Mouse (Mus musculus) myocyte (in vitro differentiated cells): ENCODE data around the gene Sqstm1. TPM values are rescaled to one million over a fixed set of nuclear protein-coding genes. Genes with fewer than 3 reads are reported as not detected.
A peak's percentile ranks its signal among the peaks of the same experiment; 100 is the strongest.

ENCODE experiments used
- H3K27me3 ChIP-seq: one replicate; pipeline ENCODE4 v1.6.1; 2011; ENCODE audit not compliant: control insufficient read depth, insufficient read depth, insufficient read length
- H3K36me3 ChIP-seq: one replicate; pipeline ENCODE4 v1.6.1; 2011; ENCODE audit not compliant: control insufficient read depth, insufficient read depth
- H3K4me2 ChIP-seq: one replicate; pipeline ENCODE4 v1.6.1; 2011; ENCODE audit warnings: low read depth, control low read depth
- H3K4me3 ChIP-seq: one replicate; pipeline ENCODE4 v1.5.1; 2011; ENCODE audit warnings: mild to moderate bottlenecking, control low read depth, moderate library complexity
- H3K79me2 ChIP-seq: one replicate; pipeline ENCODE4 v1.6.1; 2011; ENCODE audit not compliant: control insufficient read depth, insufficient read depth
- H3ac ChIP-seq: one replicate; pipeline ENCODE4 v1.6.1; 2011; ENCODE audit not compliant: control insufficient read depth, insufficient read length
- CEBPB ChIP-seq: IDR thresholded peaks from 2 replicates; pipeline ENCODE4 v1.6.1; 2011; ENCODE audit warnings: mild to moderate bottlenecking, moderate library complexity; ENCODE audit not compliant: poor library complexity, insufficient read depth, severe bottlenecking
- E2F4 ChIP-seq: IDR thresholded peaks from one replicate; pipeline ENCODE4 v1.6.1; 2011; ENCODE audit warnings: mild to moderate bottlenecking, control low read depth, moderate library complexity; ENCODE audit not compliant: insufficient read depth
- MAX ChIP-seq: IDR thresholded peaks from one replicate; pipeline ENCODE4 v1.6.1; 2011; ENCODE audit warnings: low read depth, mild to moderate bottlenecking, control low read depth
- MYOD1 ChIP-seq, 3 experiments: IDR thresholded peaks; one replicate each; pipeline ENCODE4 v1.6.1; 2011; ENCODE audit warnings: control low read depth in 2 of 3, low read depth in 2 of 3, mild to moderate bottlenecking in 2 of 3, moderate library complexity in 1 of 3; ENCODE audit not compliant: insufficient read length in 2 of 3, control insufficient read depth in 1 of 3
- MYOG ChIP-seq, 3 experiments: IDR thresholded peaks; one replicate each; pipeline ENCODE4 v1.6.1; 2011; ENCODE audit warnings: control low read depth in 2 of 3, low read depth in 2 of 3, mild to moderate bottlenecking in 2 of 3; ENCODE audit not compliant: insufficient read length in 2 of 3, control insufficient read depth in 1 of 3, insufficient read depth in 1 of 3
- POLR2A ChIP-seq: IDR thresholded peaks from one replicate; pipeline ENCODE4 v1.6.1; 2011; ENCODE audit warnings: low read depth, mild to moderate bottlenecking, control low read depth, moderate library complexity; ENCODE audit not compliant: insufficient read length
- POLR2AphosphoS2 ChIP-seq: IDR thresholded peaks from one replicate; pipeline ENCODE4 v1.6.1; 2011; ENCODE audit warnings: low read depth, control low read depth; ENCODE audit not compliant: insufficient read length
- REST ChIP-seq: IDR thresholded peaks from one replicate; pipeline ENCODE4 v1.6.1; 2011; ENCODE audit warnings: mild to moderate bottlenecking, control low read depth, moderate library complexity; ENCODE audit not compliant: insufficient read depth, insufficient read length
- SRF ChIP-seq: IDR thresholded peaks from one replicate; pipeline ENCODE4 v1.6.1; 2011; ENCODE audit warnings: low read depth; ENCODE audit not compliant: control insufficient read depth, insufficient read length
- TCF12 ChIP-seq: IDR thresholded peaks from one replicate; pipeline ENCODE4 v1.6.1; 2011; ENCODE audit warnings: mild to moderate bottlenecking, control low read depth; ENCODE audit not compliant: poor library complexity, insufficient read depth, severe bottlenecking
- TCF3 ChIP-seq: IDR thresholded peaks from one replicate; pipeline ENCODE4 v1.6.1; 2011; ENCODE audit warnings: low read depth, control low read depth; ENCODE audit not compliant: insufficient read length
- USF1 ChIP-seq: IDR thresholded peaks from one replicate; pipeline ENCODE4 v1.6.1; 2011; ENCODE audit warnings: low read depth, mild to moderate bottlenecking, control low read depth, moderate library complexity
- polyA plus RNA-seq: library from polyadenylated mRNA; unstranded; fragments of >200 nt; fragmentation: generic; extraction: Trizol; gene quantifications from one replicate; pipeline ENCODE4 v1.2.1, GENCODE M21; 2012; ENCODE audit warnings: missing spikeins

The Sqstm1 gene
- polyA plus RNA-seq, 1 experiment, result 873 TPM

- TF ChIP-seq REST, result no peak
- no peak for TF ChIP-seq E2F4
- no peak for TF ChIP-seq USF1
- TF ChIP-seq SRF, result no peak
- TF ChIP-seq MYOD1 (IDR thresholded peaks at IDR 0.05; ENCODE audit: control insufficient read depth in 1 of 3, insufficient read length in 2 of 3, low read depth in 2 of 3), result no peak
- TF ChIP-seq MYOG (IDR thresholded peaks at IDR 0.05; ENCODE audit: control insufficient read depth in 1 of 3, insufficient read depth in 1 of 3, insufficient read length in 2 of 3, low read depth in 2 of 3), result no peak
- TF ChIP-seq TCF3, result no peak
- TF ChIP-seq POLR2AphosphoS2, result no peak
- no peak for TF ChIP-seq CEBPB
- TF ChIP-seq TCF12, result no peak
- TF ChIP-seq POLR2A, result no peak
- no peak for TF ChIP-seq MAX
- Histone ChIP-seq H3K36me3 (peaks cover 13% of the 10 kb centered on the region), H3K4me2 (peak overlapping the region; percentile 52), H3K4me3 (no peak overlapping the region), H3K27me3 (no peaks in the 10 kb centered on the region), H3K79me2 (no peaks in the 10 kb centered on the region), H3ac (peak overlapping the region; percentile 6)
These were observed 26.6 kb upstream of the Sqstm1 start for GRCm38 (mm10) chr11:50236937-50237835.

GRCm38 (mm10) chr11:50236540-50236936 lies 25.9 kb upstream of the Sqstm1 start:
- H3K36me3 ChIP-seq, result peaks cover 20% of the 10 kb centered on the region
- no peaks in the 10 kb centered on the region for H3K79me2 ChIP-seq
- no peaks in the 10 kb centered on the region for H3K27me3 ChIP-seq
- H3K4me2 ChIP-seq, result peak overlapping the region; percentile 60
- H3K4me3 ChIP-seq, result no peak overlapping the region
- TF ChIP-seq POLR2A (peak; percentile 50), POLR2AphosphoS2 (peak; percentile 90), TCF12 (no peak)
- H3ac ChIP-seq, result peak overlapping the region; percentile 6

- Histone ChIP-seq H3K4me3 (no peak overlapping the region), H3K4me2 (no peak overlapping the region), H3K36me3 (peaks cover 21% of the 10 kb centered on the region), H3K27me3 (no peaks in the 10 kb centered on the region), H3K79me2 (no peaks in the 10 kb centered on the region), H3ac (no peak overlapping the region)
- TF ChIP-seq MYOD1 (IDR thresholded peaks at IDR 0.05; ENCODE audit: control insufficient read depth in 1 of 3, insufficient read length in 2 of 3, low read depth in 2 of 3) (no peak), TCF3 (no peak), POLR2AphosphoS2 (no peak), MAX (no peak), POLR2A (no peak), E2F4 (no peak), CEBPB (no peak), TCF12 (no peak), MYOG (IDR thresholded peaks at IDR 0.05; ENCODE audit: control insufficient read depth in 1 of 3, insufficient read depth in 1 of 3, insufficient read length in 2 of 3, low read depth in 2 of 3) (no peak), SRF (no peak), USF1 (no peak)
These were observed 24.0 kb upstream of the Sqstm1 start for GRCm38 (mm10) chr11:50234606-50235005.

GRCm38 (mm10) chr11:50233993-50234392 lies 23.4 kb upstream of the Sqstm1 start:
- TF ChIP-seq TCF3 (no peak), POLR2A (no peak), CEBPB (no peak), MAX (no peak), E2F4 (no peak), REST (no peak), MYOG (IDR thresholded peaks at IDR 0.05; ENCODE audit: control insufficient read depth in 1 of 3, insufficient read depth in 1 of 3, insufficient read length in 2 of 3, low read depth in 2 of 3) (no peak), POLR2AphosphoS2 (no peak), MYOD1 (IDR thresholded peaks at IDR 0.05; ENCODE audit: control insufficient read depth in 1 of 3, insufficient read length in 2 of 3, low read depth in 2 of 3) (no peak), SRF (no peak), TCF12 (no peak)
- H3K27me3 ChIP-seq, result no peaks in the 10 kb centered on the region
- no peak overlapping the region for H3K4me2 ChIP-seq
- no peak overlapping the region for H3K4me3 ChIP-seq
- H3K79me2 ChIP-seq, result no peaks in the 10 kb centered on the region
- H3ac ChIP-seq, result no peak overlapping the region
- H3K36me3 ChIP-seq, result peaks cover 21% of the 10 kb centered on the region

- TF ChIP-seq E2F4 (no peak), SRF (no peak), MYOG (IDR thresholded peaks at IDR 0.05; ENCODE audit: control insufficient read depth in 1 of 3, insufficient read depth in 1 of 3, insufficient read length in 2 of 3, low read depth in 2 of 3) (no peak), REST (no peak), MYOD1 (IDR thresholded peaks at IDR 0.05; ENCODE audit: control insufficient read depth in 1 of 3, insufficient read length in 2 of 3, low read depth in 2 of 3) (no peak), MAX (no peak), POLR2A (no peak), USF1 (no peak), POLR2AphosphoS2 (no peak), TCF3 (no peak), CEBPB (no peak), TCF12 (no peak)
- H3K4me2 ChIP-seq, result no peak overlapping the region
- H3K79me2 ChIP-seq, result peaks cover under 1% of the 10 kb centered on the region
- H3ac ChIP-seq, result no peak overlapping the region
- no peak overlapping the region for H3K4me3 ChIP-seq
- peaks cover 21% of the 10 kb centered on the region for H3K36me3 ChIP-seq
- no peaks in the 10 kb centered on the region for H3K27me3 ChIP-seq
These were observed 22.4 kb upstream of the Sqstm1 start for GRCm38 (mm10) chr11:50233022-50233421.
